Mouse (Mus musculus) kidney, adult 2 months (tissue): ENCODE data around the gene Faf1.

Source experiments
- CTCF ChIP-seq: fragments of 200-500 bp; conservative IDR thresholded peaks from 2 replicates; pipeline ENCODE4 v1.5.1; 2011; ENCODE audit warnings: low read depth, mild to moderate bottlenecking, control low read depth, low read length, moderate library complexity, mixed read lengths; ENCODE audit not compliant: insufficient read depth, insufficient read length
- POLR2A ChIP-seq: fragments of 200-500 bp; IDR thresholded peaks from one replicate; pipeline ENCODE4 v1.6.1; 2011; ENCODE audit warnings: low read depth, low read length, control low read depth

DNA sequence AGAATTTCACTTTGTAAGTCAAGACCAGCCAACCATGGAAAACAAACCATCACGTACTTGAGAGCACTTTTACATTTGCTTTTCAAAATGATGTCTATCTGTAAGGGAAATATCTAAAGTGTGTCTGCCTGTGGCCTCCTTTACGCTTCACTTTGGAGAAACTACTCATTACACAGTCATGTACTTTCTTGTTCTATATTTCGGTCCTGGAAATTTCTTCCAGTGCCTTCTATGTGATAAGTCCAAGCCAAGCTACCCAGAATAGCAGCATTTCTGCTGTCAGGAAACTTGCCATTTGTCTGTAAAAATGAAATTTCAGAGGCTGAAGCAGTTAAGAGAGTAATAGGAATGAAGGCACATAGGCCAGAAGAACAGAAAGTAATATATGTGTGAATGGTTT is 228.1 kb downstream of the Faf1 start:
- TF ChIP-seq POLR2A (no peak), CTCF (no peak)
